Mouse (Mus musculus) right cerebral cortex, adult 2 months (tissue): Measurements from ENCODE around the gene Tnfrsf23.
"Not testable (repeated sequence)": the region's sequence is repeated elsewhere in the genome, so short reads cannot be mapped to it uniquely, and the experiment has no call there.

ENCODE experiments used
- DNase-seq, 2 experiments: peaks; one replicate each; pipeline ENCODE4 v3.0.0; 2021 to 2022; ENCODE audit warnings: low spot score in 2 of 2

Tnfrsf23 gene

GRCm38 (mm10) chr7:143685359-143686067, at the start of gene Tnfrsf23:
Gene Tnfrsf23 (minus strand): TSS chr7:143685872.
- DNase-seq = peak; percentile 80 to 83

- peak; percentile 35 to 41 for DNase-seq
These were observed 48.1 kb upstream of the Tnfrsf23 start for GRCm38 (mm10) chr7:143733746-143734145.

- DNase-seq = no peak
These were observed 44.2 kb upstream of the Tnfrsf23 start for GRCm38 (mm10) chr7:143729886-143730285.

GRCm38 (mm10) chr7:143726396-143726795, 40.7 kb upstream of the Tnfrsf23 start:
- no peak for DNase-seq

- DNase-seq = no peak
These were observed 38.2 kb upstream of the Tnfrsf23 start for GRCm38 (mm10) chr7:143723841-143724240.

- peak in 1 of 2 experiments; percentile 10 for DNase-seq
These were observed 37.0 kb upstream of the Tnfrsf23 start for GRCm38 (mm10) chr7:143722646-143723045.

GRCm38 (mm10) chr7:143717811-143718210, 32.1 kb upstream of the Tnfrsf23 start:
- no peak for DNase-seq

GRCm38 (mm10) chr7:143713421-143713820, 27.7 kb upstream of the Tnfrsf23 start:
- no peak for DNase-seq

- DNase-seq = no peak
These were observed 27.2 kb upstream of the Tnfrsf23 start for GRCm38 (mm10) chr7:143712771-143713348.

GRCm38 (mm10) chr7:143712023-143712422, 26.4 kb upstream of the Tnfrsf23 start:
- no peak for DNase-seq

GRCm38 (mm10) chr7:143711381-143711780, 25.7 kb upstream of the Tnfrsf23 start:
- no peak for DNase-seq

GRCm38 (mm10) chr7:143709395-143709794, 23.7 kb upstream of the Tnfrsf23 start:
- no peak for DNase-seq

GRCm38 (mm10) chr7:143706697-143707438, 21.2 kb upstream of the Tnfrsf23 start:
- DNase-seq = peak; percentile 93 to 94

- peak in 1 of 2 experiments; percentile 25 for DNase-seq
These were observed 10.5 kb upstream of the Tnfrsf23 start for GRCm38 (mm10) chr7:143696140-143696539.

GRCm38 (mm10) chr7:143694550-143694949, 8.9 kb upstream of the Tnfrsf23 start:
- DNase-seq = no peak

GRCm38 (mm10) chr7:143692746-143693510, 7.3 kb upstream of the Tnfrsf23 start:
- no peak for DNase-seq

- no peak for DNase-seq
These were observed 6.2 kb upstream of the Tnfrsf23 start for GRCm38 (mm10) chr7:143691909-143692308.

- DNase-seq = no peak
These were observed 5.5 kb upstream of the Tnfrsf23 start for GRCm38 (mm10) chr7:143691181-143691580.

- DNase-seq = no peak
These were observed 4.3 kb upstream of the Tnfrsf23 start for GRCm38 (mm10) chr7:143689946-143690345.

GRCm38 (mm10) chr7:143689481-143689880, 3.8 kb upstream of the Tnfrsf23 start:
- DNase-seq = no peak

- DNase-seq = not testable (repeated sequence)
These were observed 1.0 kb upstream of the Tnfrsf23 start for GRCm38 (mm10) chr7:143686676-143687075.

- not testable (repeated sequence) for DNase-seq
These were observed 519 bp upstream of the Tnfrsf23 start for GRCm38 (mm10) chr7:143686191-143686590.
